Mouse (Mus musculus): ENCODE results near the gene Mast4. TPM values are rescaled to one million over a fixed set of nuclear protein-coding genes. Genes with fewer than 3 reads are reported as not detected.

The Mast4 gene
- polyA plus RNA-seq, 1 experiment, result 10.8 TPM

- Histone ChIP-seq H3K27me3 (ENCODE audit: control insufficient read depth, insufficient read depth, insufficient read length) (no peaks in the 10 kb centered on the region), H3K79me3 (ENCODE audit: low read depth) (peaks cover 68% of the 10 kb centered on the region), H3K79me2 (ENCODE audit: control insufficient read depth, insufficient read depth) (peaks cover 85% of the 10 kb centered on the region), H3K36me3 (ENCODE audit: control insufficient read depth, insufficient read depth) (no peaks in the 10 kb centered on the region), H3K4me3 (ENCODE audit: insufficient read depth, poor library complexity, severe bottlenecking) (no peak overlapping the region), H3ac (ENCODE audit: control insufficient read depth, insufficient read length, low read depth) (no peak overlapping the region)
- TF ChIP-seq CEBPB (IDR thresholded peaks at IDR 0.05; ENCODE audit: low read depth) (no peak), MYOD1 (IDR thresholded peaks at IDR 0.05; ENCODE audit: control insufficient read depth, insufficient read length, low read depth) (peak; percentile 60)
Measured at GRCm38 (mm10) chr13:102900083-102900420, 434.2 kb downstream of the Mast4 start.

GRCm38 (mm10) chr13:102899253-102900082 is 434.8 kb downstream of the Mast4 start:
- Histone ChIP-seq H3K79me3 (ENCODE audit: low read depth) (peaks cover 69% of the 10 kb centered on the region), H3K4me3 (ENCODE audit: insufficient read depth, poor library complexity, severe bottlenecking) (peak overlapping the region; percentile 18), H3K27me3 (ENCODE audit: control insufficient read depth, insufficient read depth, insufficient read length) (no peaks in the 10 kb centered on the region)

GRCm38 (mm10) chr13:102898374-102899131 is 435.7 kb downstream of the Mast4 start:
- Histone ChIP-seq H3K79me2 (ENCODE audit: control insufficient read depth, insufficient read depth) (peaks cover 85% of the 10 kb centered on the region), H3K4me3 (ENCODE audit: insufficient read depth, poor library complexity, severe bottlenecking) (peak overlapping the region; percentile 18)

More at GRCm38 (mm10) chr13:102899253-102900082, 434.8 kb downstream of the Mast4 start:
- no peaks in the 10 kb centered on the region for H3K36me3 ChIP-seq (ENCODE audit: control insufficient read depth, insufficient read depth)
- TF ChIP-seq CTCF (IDR thresholded peaks at IDR 0.05; ENCODE audit: control insufficient read depth, insufficient read depth, insufficient read length), result no peak
- no peak for TF ChIP-seq CEBPB (IDR thresholded peaks at IDR 0.05; ENCODE audit: low read depth)
- no peak for TF ChIP-seq MYOG (IDR thresholded peaks at IDR 0.05; ENCODE audit: control insufficient read depth, extremely low read depth, insufficient read length)
- TF ChIP-seq MAX (IDR thresholded peaks at IDR 0.05), result peak; percentile 12
- no peak for TF ChIP-seq USF1 (IDR thresholded peaks at IDR 0.05; ENCODE audit: low read depth)
- peak; percentile 23 for TF ChIP-seq FOSL1 (IDR thresholded peaks at IDR 0.05; ENCODE audit: insufficient read depth, low read length, poor library complexity, severe bottlenecking)
- peak; percentile 70 for TF ChIP-seq MYOD1 (IDR thresholded peaks at IDR 0.05; ENCODE audit: control insufficient read depth, insufficient read length, low read depth)
- peak overlapping the region; percentile 54 for H3ac ChIP-seq (ENCODE audit: control insufficient read depth, insufficient read length, low read depth)
- peaks cover 85% of the 10 kb centered on the region for H3K79me2 ChIP-seq (ENCODE audit: control insufficient read depth, insufficient read depth)

GRCm38 (mm10) chr13:102896322-102896721 is 438.0 kb downstream of the Mast4 start:
- H3K79me2 ChIP-seq (ENCODE audit: control insufficient read depth, insufficient read depth), result peaks cover 85% of the 10 kb centered on the region
- TF ChIP-seq MYOG (IDR thresholded peaks at IDR 0.05; ENCODE audit: control insufficient read depth, extremely low read depth, insufficient read length), result no peak
- no peak for TF ChIP-seq MAX (IDR thresholded peaks at IDR 0.05)
- TF ChIP-seq MYOD1 (IDR thresholded peaks at IDR 0.05; ENCODE audit: control insufficient read depth, insufficient read length, low read depth), result no peak
- no peak for TF ChIP-seq USF1 (IDR thresholded peaks at IDR 0.05; ENCODE audit: low read depth)
- TF ChIP-seq CEBPB (IDR thresholded peaks at IDR 0.05; ENCODE audit: low read depth), result no peak
- no peak for TF ChIP-seq CTCF (IDR thresholded peaks at IDR 0.05; ENCODE audit: control insufficient read depth, insufficient read depth, insufficient read length)
- no peak for TF ChIP-seq FOSL1 (IDR thresholded peaks at IDR 0.05; ENCODE audit: insufficient read depth, low read length, poor library complexity, severe bottlenecking)
- no peak overlapping the region for H3K4me3 ChIP-seq (ENCODE audit: insufficient read depth, poor library complexity, severe bottlenecking)
- peaks cover 67% of the 10 kb centered on the region for H3K79me3 ChIP-seq (ENCODE audit: low read depth)
- H3K36me3 ChIP-seq (ENCODE audit: control insufficient read depth, insufficient read depth), result peaks cover 12% of the 10 kb centered on the region
- H3ac ChIP-seq (ENCODE audit: control insufficient read depth, insufficient read length, low read depth), result no peak overlapping the region
- no peaks in the 10 kb centered on the region for H3K27me3 ChIP-seq (ENCODE audit: control insufficient read depth, insufficient read depth, insufficient read length)

More at GRCm38 (mm10) chr13:102898374-102899131, 435.7 kb downstream of the Mast4 start:
- peaks cover 66% of the 10 kb centered on the region for H3K79me3 ChIP-seq (ENCODE audit: low read depth)
- no peaks in the 10 kb centered on the region for H3K27me3 ChIP-seq (ENCODE audit: control insufficient read depth, insufficient read depth, insufficient read length)
- no peaks in the 10 kb centered on the region for H3K36me3 ChIP-seq (ENCODE audit: control insufficient read depth, insufficient read depth)
- TF ChIP-seq CTCF (IDR thresholded peaks at IDR 0.05; ENCODE audit: control insufficient read depth, insufficient read depth, insufficient read length) (no peak), MYOD1 (IDR thresholded peaks at IDR 0.05; ENCODE audit: control insufficient read depth, insufficient read length, low read depth) (peak; percentile 65)
- peak overlapping the region; percentile 54 for H3ac ChIP-seq (ENCODE audit: control insufficient read depth, insufficient read length, low read depth)

GRCm38 (mm10) chr13:102895894-102896293 is 438.4 kb downstream of the Mast4 start:
- Histone ChIP-seq H3K36me3 (ENCODE audit: control insufficient read depth, insufficient read depth) (peaks cover 14% of the 10 kb centered on the region), H3ac (ENCODE audit: control insufficient read depth, insufficient read length, low read depth) (no peak overlapping the region), H3K27me3 (ENCODE audit: control insufficient read depth, insufficient read depth, insufficient read length) (no peaks in the 10 kb centered on the region), H3K4me3 (ENCODE audit: insufficient read depth, poor library complexity, severe bottlenecking) (no peak overlapping the region), H3K79me2 (ENCODE audit: control insufficient read depth, insufficient read depth) (peaks cover 85% of the 10 kb centered on the region), H3K79me3 (ENCODE audit: low read depth) (peaks cover 66% of the 10 kb centered on the region)
- no peak for TF ChIP-seq MYOG (IDR thresholded peaks at IDR 0.05; ENCODE audit: control insufficient read depth, extremely low read depth, insufficient read length)
- peak; percentile 63 for TF ChIP-seq MYOD1 (IDR thresholded peaks at IDR 0.05; ENCODE audit: control insufficient read depth, insufficient read length, low read depth)
- peak; percentile 77 for TF ChIP-seq FOSL1 (IDR thresholded peaks at IDR 0.05; ENCODE audit: insufficient read depth, low read length, poor library complexity, severe bottlenecking)
- TF ChIP-seq CTCF (IDR thresholded peaks at IDR 0.05; ENCODE audit: control insufficient read depth, insufficient read depth, insufficient read length), result no peak
- no peak for TF ChIP-seq CEBPB (IDR thresholded peaks at IDR 0.05; ENCODE audit: low read depth)

Data from C2C12 (cell line).